Mouse (Mus musculus) c-Kit-positive CD71-negative TER-119-negative erythroid progenitor cells, embryonic 14.5 days (primary cell): ENCODE results near the gene Cnn1.

Experiments used
- DNase-seq: peaks from one replicate; pipeline ENCODE4 v3.0.0-alpha.2; 2013; ENCODE audit warnings: low read depth

Gene Cnn1

GRCm38 (mm10) chr9:22098993-22099696, at the start of gene Cnn1:
Gene Cnn1 (plus strand): TSS chr9:22099216.
- no peak for DNase-seq

- no peak for DNase-seq
These were observed 49.7 kb upstream of the Cnn1 start for GRCm38 (mm10) chr9:22049315-22049714.

GRCm38 (mm10) chr9:22049721-22050270, 49.2 kb upstream of the Cnn1 start:
- DNase-seq: no peak

GRCm38 (mm10) chr9:22050351-22050889, 48.6 kb upstream of the Cnn1 start:
- no peak for DNase-seq

GRCm38 (mm10) chr9:22051161-22051957, 47.7 kb upstream of the Cnn1 start:
- DNase-seq: no peak

- DNase-seq: no peak
These were observed 47.1 kb upstream of the Cnn1 start, which contains the start of gene Elavl3 for GRCm38 (mm10) chr9:22051958-22052254. Gene Elavl3 (minus strand): TSS chr9:22052023.

- no peak for DNase-seq
These were observed 45.4 kb upstream of the Cnn1 start for GRCm38 (mm10) chr9:22053657-22054056.

GRCm38 (mm10) chr9:22054411-22055076, 44.5 kb upstream of the Cnn1 start:
- peak; percentile 70 for DNase-seq

- DNase-seq: no peak
These were observed 43.3 kb upstream of the Cnn1 start for GRCm38 (mm10) chr9:22055713-22056112.

GRCm38 (mm10) chr9:22056303-22056910, 42.6 kb upstream of the Cnn1 start:
- DNase-seq: no peak

GRCm38 (mm10) chr9:22057031-22057517, 41.9 kb upstream of the Cnn1 start:
- no peak for DNase-seq

GRCm38 (mm10) chr9:22058011-22058424, 41.0 kb upstream of the Cnn1 start:
- no peak for DNase-seq

GRCm38 (mm10) chr9:22061339-22061738, 37.7 kb upstream of the Cnn1 start:
- DNase-seq: no peak

GRCm38 (mm10) chr9:22064341-22064740, 34.7 kb upstream of the Cnn1 start:
- no peak for DNase-seq

- DNase-seq: no peak
These were observed 33.4 kb upstream of the Cnn1 start for GRCm38 (mm10) chr9:22065642-22066041.

- DNase-seq: no peak
These were observed 32.6 kb upstream of the Cnn1 start for GRCm38 (mm10) chr9:22066433-22066832.

- DNase-seq: no peak
These were observed 31.8 kb upstream of the Cnn1 start for GRCm38 (mm10) chr9:22067195-22067594.

GRCm38 (mm10) chr9:22069881-22070553, 29.0 kb upstream of the Cnn1 start:
- no peak for DNase-seq

GRCm38 (mm10) chr9:22070791-22071573, 28.0 kb upstream of the Cnn1 start, which contains the start of the genes Gm49318 and Zfp653:
Gene Gm49318 (minus strand): TSS chr9:22071259.
Gene Zfp653 (minus strand): TSS chr9:22071376.
- DNase-seq: peak; percentile 93

- DNase-seq: no peak
These were observed 26.7 kb upstream of the Cnn1 start for GRCm38 (mm10) chr9:22072276-22072675.
